Mouse (Mus musculus) 3134 (cell line): ENCODE measurements around the gene Supt3.

Experiments
- DNase-seq: peaks from one replicate; pipeline ENCODE4 v3.0.0-alpha.2; 2011; ENCODE audit warnings: low spot score; ENCODE audit not compliant: insufficient read length; ENCODE audit errors: extremely low read depth

Gene Supt3

GRCm38 (mm10) chr17:45047236-45047635, 270.3 kb downstream of the Supt3 start:
- DNase-seq = no peak

GRCm38 (mm10) chr17:45051971-45052370, 275.0 kb downstream of the Supt3 start:
- DNase-seq = no peak

DNA sequence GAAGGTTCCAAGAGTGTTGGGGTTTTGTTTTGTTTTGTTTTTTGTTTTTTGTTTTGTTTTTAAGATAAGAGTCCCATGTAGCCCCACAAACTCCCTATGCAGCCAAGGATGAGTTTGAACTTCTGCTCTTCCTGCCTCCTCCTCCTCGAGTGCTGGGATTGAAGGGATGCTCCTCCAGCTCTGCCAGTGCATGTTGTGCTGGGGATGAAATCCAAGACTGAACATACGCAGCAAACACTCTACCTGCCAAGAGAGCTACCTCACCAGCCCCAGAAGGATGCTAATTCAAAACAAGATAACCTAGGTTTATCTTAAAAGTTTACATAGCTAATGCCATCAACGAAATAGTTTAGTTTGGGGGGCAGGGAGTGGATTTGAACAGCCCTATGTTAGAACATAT, 276.4 kb downstream of the Supt3 start:
- DNase-seq = no peak

- DNase-seq = no peak
These were observed 277.6 kb downstream of the Supt3 start for GRCm38 (mm10) chr17:45054526-45054925.

- no peak for DNase-seq
These were observed 279.9 kb downstream of the Supt3 start for GRCm38 (mm10) chr17:45056894-45057293.

GRCm38 (mm10) chr17:45057780-45058179, 280.8 kb downstream of the Supt3 start:
- DNase-seq = no peak

- DNase-seq = no peak
These were observed 281.8 kb downstream of the Supt3 start for GRCm38 (mm10) chr17:45058566-45059363.

- DNase-seq = no peak
These were observed 286.8 kb downstream of the Supt3 start for GRCm38 (mm10) chr17:45063776-45064175.

GRCm38 (mm10) chr17:45065465-45065864, 288.5 kb downstream of the Supt3 start:
- no peak for DNase-seq

DNA sequence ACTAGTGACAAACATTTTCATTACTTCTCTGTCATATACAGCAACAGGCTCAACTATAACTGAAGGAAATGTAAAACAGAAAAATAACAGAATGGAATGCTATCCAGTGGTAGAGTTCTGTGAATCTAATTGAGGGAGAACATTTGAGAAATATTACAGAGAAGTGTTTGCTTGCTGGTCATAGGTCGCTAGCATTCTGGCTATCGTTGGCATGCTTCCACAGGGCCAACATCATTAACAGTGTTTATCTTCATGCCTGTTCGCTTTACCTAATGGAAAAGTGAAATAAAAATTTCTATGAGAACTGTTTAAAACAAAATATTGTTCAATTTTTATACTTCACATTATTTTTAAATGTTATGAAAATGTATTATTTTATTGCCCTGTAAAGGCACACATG, 290.5 kb downstream of the Supt3 start:
- DNase-seq = no peak

- no peak for DNase-seq
These were observed 291.4 kb downstream of the Supt3 start for GRCm38 (mm10) chr17:45068321-45068720.

DNA sequence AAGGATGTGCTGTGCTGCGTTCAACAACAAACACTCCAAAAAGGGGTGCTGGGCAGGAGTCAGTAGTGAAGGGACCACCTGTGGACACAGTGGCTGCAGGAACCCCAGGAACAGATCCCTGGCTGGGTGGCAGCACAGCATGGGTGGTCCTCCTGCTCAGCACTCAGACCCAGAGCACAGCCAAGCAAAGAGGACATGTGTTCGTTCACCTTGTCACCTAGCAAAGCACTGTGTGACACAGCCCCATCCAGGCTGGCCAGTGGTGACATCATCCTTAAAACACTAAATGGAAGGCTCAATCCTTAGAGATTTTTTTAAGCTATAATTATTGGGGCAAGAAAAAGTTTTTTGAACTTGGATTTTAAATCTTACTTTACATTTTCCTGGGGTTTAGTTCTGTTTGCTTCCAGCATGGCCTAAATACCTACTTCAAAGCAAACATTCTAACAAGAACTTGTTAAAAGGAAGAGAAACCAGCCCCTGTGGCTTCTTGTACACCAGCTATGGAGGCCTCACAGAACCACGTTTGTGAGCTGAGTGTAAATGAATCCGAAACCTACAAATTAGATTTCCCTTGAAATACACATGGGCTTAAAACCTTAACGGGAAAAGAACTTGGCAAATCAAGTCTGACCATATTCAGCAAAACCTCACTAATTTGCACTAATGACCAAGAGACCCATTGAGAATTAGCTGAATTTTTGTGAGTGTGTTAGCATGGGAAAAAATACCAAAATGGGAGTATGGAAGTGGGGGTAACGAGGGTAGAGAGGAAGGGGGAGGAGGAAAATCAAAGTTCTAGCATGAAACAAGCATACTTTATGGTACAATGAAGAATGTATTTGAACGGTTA, 295.8 kb downstream of the Supt3 start:
- DNase-seq = no peak

DNA sequence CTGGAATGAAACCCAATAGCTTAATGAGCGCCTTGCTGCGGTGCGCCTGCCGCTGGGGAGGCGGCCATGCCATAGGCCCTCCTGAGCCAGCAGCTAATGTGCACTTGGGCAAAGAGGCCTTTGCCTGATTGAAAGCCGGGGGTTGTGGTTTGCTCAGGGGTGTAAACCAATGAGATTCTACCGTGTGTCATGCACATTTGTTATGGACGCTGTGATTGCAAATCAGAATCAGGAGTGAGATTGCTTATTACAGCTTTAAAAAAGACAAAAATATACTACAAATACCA, 296.3 kb downstream of the Supt3 start:
- no peak for DNase-seq

- DNase-seq = no peak
These were observed 296.8 kb downstream of the Supt3 start for GRCm38 (mm10) chr17:45073779-45074178.

DNA sequence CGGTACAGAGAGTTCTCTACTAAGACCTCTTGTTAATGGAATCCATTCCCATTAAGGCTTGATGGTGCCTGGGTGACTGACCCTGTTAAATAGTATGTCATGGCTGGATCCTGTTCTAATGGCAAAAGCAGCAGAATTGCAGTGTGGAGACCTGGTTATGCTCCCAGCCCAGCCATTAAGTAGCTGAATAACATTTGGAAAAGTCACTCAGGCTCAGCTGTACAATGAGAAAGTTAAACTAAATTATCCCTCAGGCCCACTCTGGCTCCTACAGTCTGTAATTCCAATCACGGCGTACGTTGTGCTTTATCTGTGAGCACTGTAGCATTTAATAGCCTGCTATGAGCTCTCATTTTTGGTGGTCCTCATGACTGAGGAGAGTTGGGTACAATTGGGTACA, 300.0 kb downstream of the Supt3 start:
- DNase-seq = no peak

GRCm38 (mm10) chr17:45077921-45078640, 301.1 kb downstream of the Supt3 start:
- no peak for DNase-seq

DNA sequence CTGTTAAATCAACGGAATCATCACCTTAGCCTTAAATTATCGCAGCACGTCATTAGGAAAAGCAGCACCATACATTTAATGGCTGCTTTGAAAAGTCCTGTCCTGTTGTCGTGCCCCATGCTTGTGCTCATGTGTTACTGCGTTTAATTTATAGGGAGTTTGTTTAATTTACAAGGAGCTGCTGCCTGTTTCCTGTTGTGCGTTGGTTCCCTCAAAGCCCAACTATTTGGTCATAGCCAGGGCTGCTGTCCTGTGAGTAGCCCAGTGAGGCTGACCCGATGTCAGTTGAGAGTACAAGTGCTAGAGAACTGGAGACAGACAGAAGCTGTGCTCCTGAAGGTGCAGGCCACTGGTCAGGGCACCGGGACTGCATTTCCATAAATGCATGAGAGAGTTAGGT, 304.6 kb downstream of the Supt3 start:
- no peak for DNase-seq

DNA sequence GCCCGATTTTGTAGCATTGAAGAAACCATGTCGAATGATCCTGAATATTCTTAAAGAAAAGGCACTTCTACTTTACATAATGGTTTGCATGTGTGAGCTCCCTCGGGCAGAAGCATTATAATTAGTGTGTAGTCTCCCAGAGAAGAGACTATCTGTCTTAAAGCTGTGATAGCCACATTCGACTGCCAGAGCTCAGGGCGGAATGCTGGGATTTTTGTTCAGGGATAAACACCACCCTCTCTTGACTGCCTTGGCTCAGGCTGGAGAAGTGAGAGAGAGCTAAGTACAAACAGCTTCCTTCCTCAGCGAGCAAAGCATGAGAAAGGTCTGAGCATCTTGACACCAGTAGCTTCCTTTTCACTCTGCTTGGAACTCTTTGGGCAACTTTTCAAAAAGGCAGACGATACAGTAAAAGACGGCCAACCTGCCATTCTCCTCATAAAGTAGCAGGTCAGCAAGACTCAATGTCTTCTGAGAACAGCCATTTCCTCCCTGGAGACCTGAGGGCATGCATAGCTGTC, 305.1 kb downstream of the Supt3 start:
- DNase-seq = no peak

- DNase-seq = no peak
These were observed 309.4 kb downstream of the Supt3 start for GRCm38 (mm10) chr17:45086361-45086760.

GRCm38 (mm10) chr17:45087022-45087421, 310.1 kb downstream of the Supt3 start:
- DNase-seq = no peak

- DNase-seq = no peak
These were observed 324.1 kb downstream of the Supt3 start for GRCm38 (mm10) chr17:45101064-45101463.
